Mouse (Mus musculus) MEL (cell line): ENCODE data around the gene Pclaf. TPM values are rescaled to one million over a fixed set of nuclear protein-coding genes. Genes with fewer than 3 reads are reported as not detected.

Experiments used
- DNase-seq: peaks from one replicate; pipeline ENCODE4 v3.0.0; 2011; ENCODE audit warnings: low read depth, low spot score
- H3K27ac ChIP-seq: 2 replicates; pipeline ENCODE4 v1.5.1; 2012; ENCODE audit warnings: low read depth, mild to moderate bottlenecking, control low read depth, low read length, moderate library complexity; ENCODE audit not compliant: control insufficient read depth
- H3K27me3 ChIP-seq, 2 experiments: fragments of 150-350 bp in 1 of 2; sonication (generic) in 1 of 2; 2 replicates each; pipeline ENCODE4 v1.6.1; 2012; ENCODE audit warnings: low read length in 2 of 2, mild to moderate bottlenecking in 2 of 2, improper control_type of control experiment in 1 of 2, moderate library complexity in 1 of 2; ENCODE audit not compliant: insufficient read depth in 2 of 2, control insufficient read depth in 1 of 2
- H3K36me3 ChIP-seq, 2 experiments: 2 replicates each; pipeline ENCODE4 v1.6.1; 2012 to 2014; ENCODE audit warnings: low read length in 2 of 2, improper control_type of control experiment in 1 of 2, inconsistent platforms in 1 of 2, mild to moderate bottlenecking in 1 of 2; ENCODE audit not compliant: insufficient read depth in 2 of 2, control insufficient read depth in 1 of 2
- H3K4me1 ChIP-seq, 2 experiments: fragments of 150-350 bp in 1 of 2; sonication (generic) in 1 of 2; 2 replicates each; pipeline ENCODE4 v1.6.1; 2012; ENCODE audit warnings: low read length in 2 of 2, improper control_type of control experiment in 1 of 2, mild to moderate bottlenecking in 1 of 2; ENCODE audit not compliant: insufficient read depth in 2 of 2, control insufficient read depth in 1 of 2
- H3K4me3 ChIP-seq, 2 experiments: fragments of 150-350 bp in 1 of 2; sonication (generic) in 1 of 2; 2 replicates each; pipeline ENCODE4 v1.5.1; 2012; ENCODE audit warnings: low read depth in 2 of 2, low read length in 2 of 2, mild to moderate bottlenecking in 2 of 2, moderate library complexity in 2 of 2, control low read depth in 1 of 2, improper control_type of control experiment in 1 of 2; ENCODE audit not compliant: control insufficient read depth in 1 of 2, insufficient read depth in 1 of 2
- H3K79me2 ChIP-seq: 2 replicates; pipeline ENCODE4 v1.6.1; 2012; ENCODE audit warnings: mild to moderate bottlenecking, low read length, moderate library complexity; ENCODE audit not compliant: control insufficient read depth, poor library complexity, insufficient read depth
- H3K9ac ChIP-seq: 2 replicates; pipeline ENCODE4 v1.6.1; 2012; ENCODE audit warnings: low read depth, mild to moderate bottlenecking, control low read depth, low read length, moderate library complexity; ENCODE audit not compliant: control insufficient read depth, poor library complexity, severe bottlenecking
- H3K9me3 ChIP-seq: fragments of 150-350 bp; sonication (generic); replicated peaks from 2 replicates; pipeline ENCODE4 v1.6.1; 2012; ENCODE audit warnings: mild to moderate bottlenecking, low read length, improper control_type of control experiment, moderate library complexity; ENCODE audit not compliant: insufficient read depth
- BHLHE40 ChIP-seq: IDR thresholded peaks from 2 replicates; pipeline ENCODE4 v1.6.1; 2012; ENCODE audit warnings: low read depth, mild to moderate bottlenecking, inconsistent platforms, low read length, improper control_type of control experiment, borderline replicate concordance
- CHD1 ChIP-seq: IDR thresholded peaks from 2 replicates; pipeline ENCODE4 v1.6.1; 2012; ENCODE audit warnings: low read depth, mild to moderate bottlenecking, inconsistent platforms, low read length, improper control_type of control experiment
- CHD2 ChIP-seq: IDR thresholded peaks from 2 replicates; pipeline ENCODE4 v1.6.1; 2011; ENCODE audit warnings: low read length, improper control_type of control experiment
- ELF1 ChIP-seq: IDR thresholded peaks from 2 replicates; pipeline ENCODE4 v1.6.1; 2014; ENCODE audit warnings: low read depth, mild to moderate bottlenecking, inconsistent platforms, low read length, improper control_type of control experiment, moderate library complexity
- EP300 ChIP-seq, 2 experiments: IDR thresholded peaks; 2 replicates each; pipeline ENCODE4 v1.6.1; 2011; ENCODE audit warnings: improper control_type of control experiment in 2 of 2, low read length in 2 of 2, low read depth in 1 of 2, mild to moderate bottlenecking in 1 of 2
- ETS1 ChIP-seq: IDR thresholded peaks from 2 replicates; pipeline ENCODE4 v1.6.1; 2012; ENCODE audit warnings: low read depth, mild to moderate bottlenecking, inconsistent platforms, low read length, improper control_type of control experiment, moderate library complexity
- GATA1 ChIP-seq: IDR thresholded peaks from 2 replicates; pipeline ENCODE4 v1.6.1; 2011; ENCODE audit warnings: low read depth, low read length, improper control_type of control experiment
- JUND ChIP-seq: IDR thresholded peaks from 2 replicates; pipeline ENCODE4 v1.6.1; 2011; ENCODE audit warnings: low read depth, mild to moderate bottlenecking, improper control_type of control experiment, low read length
- KAT2A ChIP-seq: conservative IDR thresholded peaks from 2 replicates; pipeline ENCODE4 v1.6.1; 2012; ENCODE audit warnings: low read depth, low read length, improper control_type of control experiment, inconsistent platforms
- MAZ ChIP-seq: IDR thresholded peaks from 2 replicates; pipeline ENCODE4 v1.6.1; 2012; ENCODE audit warnings: low read depth, mild to moderate bottlenecking, inconsistent platforms, low read length, improper control_type of control experiment
- MEF2A ChIP-seq: IDR thresholded peaks from 2 replicates; pipeline ENCODE4 v1.6.1; 2014; ENCODE audit warnings: low read depth, mild to moderate bottlenecking, inconsistent platforms, low read length, improper control_type of control experiment; ENCODE audit not compliant: poor library complexity, insufficient replicate concordance, severe bottlenecking; ENCODE audit errors: extremely low read depth
- MXI1 ChIP-seq: IDR thresholded peaks from 2 replicates; pipeline ENCODE4 v1.6.1; 2011; ENCODE audit warnings: mild to moderate bottlenecking, low read depth, low read length, improper control_type of control experiment
- MYB ChIP-seq: IDR thresholded peaks from 2 replicates; pipeline ENCODE4 v1.6.1; 2011; ENCODE audit warnings: mild to moderate bottlenecking, low read depth, low read length, improper control_type of control experiment
- MYC ChIP-seq: IDR thresholded peaks from 2 replicates; pipeline ENCODE4 v1.6.1; 2011; ENCODE audit warnings: low read depth, mild to moderate bottlenecking, low read length, improper control_type of control experiment, moderate library complexity
- NELFE ChIP-seq: IDR thresholded peaks from 2 replicates; pipeline ENCODE4 v1.6.1; 2011; ENCODE audit warnings: low read depth, low read length, improper control_type of control experiment
- NRF1 ChIP-seq: IDR thresholded peaks from 2 replicates; pipeline ENCODE4 v1.6.1; 2014; ENCODE audit warnings: low read depth, mild to moderate bottlenecking, inconsistent platforms, low read length, improper control_type of control experiment, moderate library complexity; ENCODE audit not compliant: poor library complexity, insufficient read depth, severe bottlenecking
- POLR2AphosphoS2 ChIP-seq: IDR thresholded peaks from 2 replicates; pipeline ENCODE4 v1.6.1; 2011; ENCODE audit warnings: low read length, improper control_type of control experiment
- POLR2AphosphoS5 ChIP-seq: IDR thresholded peaks from 2 replicates; pipeline ENCODE4 v1.6.1; 2012; ENCODE audit warnings: low read depth, borderline replicate concordance, mild to moderate bottlenecking, inconsistent platforms, low read length, moderate library complexity, mixed read lengths
- RCOR1 ChIP-seq: IDR thresholded peaks from 2 replicates; pipeline ENCODE4 v1.6.1; 2012; ENCODE audit warnings: low read depth, mild to moderate bottlenecking, inconsistent platforms, low read length, improper control_type of control experiment
- SIN3A ChIP-seq: IDR thresholded peaks from 2 replicates; pipeline ENCODE4 v1.6.1; 2012; ENCODE audit warnings: low read length, improper control_type of control experiment, inconsistent platforms
- SMC3 ChIP-seq: IDR thresholded peaks from 2 replicates; pipeline ENCODE4 v1.6.1; 2011; ENCODE audit warnings: low read depth, low read length, improper control_type of control experiment
- TAL1 ChIP-seq: IDR thresholded peaks from 2 replicates; pipeline ENCODE4 v1.6.1; 2012; ENCODE audit warnings: mild to moderate bottlenecking, inconsistent platforms, low read length, moderate library complexity, mixed read lengths
- TBP ChIP-seq: IDR thresholded peaks from 2 replicates; pipeline ENCODE4 v1.8.0; 2011; ENCODE audit warnings: low read depth, low read length, improper control_type of control experiment
- TCF12 ChIP-seq: IDR thresholded peaks from 2 replicates; pipeline ENCODE4 v1.6.1; 2014; ENCODE audit warnings: low read depth, mild to moderate bottlenecking, inconsistent platforms, low read length, improper control_type of control experiment, moderate library complexity
- USF1 ChIP-seq: IDR thresholded peaks from 2 replicates; pipeline ENCODE4 v1.6.1; 2014; ENCODE audit warnings: low read depth, mild to moderate bottlenecking, inconsistent platforms, low read length, improper control_type of control experiment, moderate library complexity
- USF2 ChIP-seq, 2 experiments: IDR thresholded peaks; 2 replicates each; pipeline ENCODE4 v1.6.1; 2011 to 2012; ENCODE audit warnings: improper control_type of control experiment in 2 of 2, low read length in 2 of 2, borderline replicate concordance in 1 of 2, inconsistent platforms in 1 of 2, low read depth in 1 of 2, mild to moderate bottlenecking in 1 of 2; ENCODE audit not compliant: insufficient read depth in 1 of 2
- ZC3H11A ChIP-seq: IDR thresholded peaks from 2 replicates; pipeline ENCODE4 v1.6.1; 2012; ENCODE audit warnings: low read depth, mild to moderate bottlenecking, inconsistent platforms, low read length, improper control_type of control experiment
- ZNF384 ChIP-seq: IDR thresholded peaks from 2 replicates; pipeline ENCODE4 v1.6.1; 2012; ENCODE audit warnings: low read depth, mild to moderate bottlenecking, inconsistent platforms, low read length, improper control_type of control experiment
- polyA plus RNA-seq, 2 experiments: library from polyadenylated mRNA; stranded (reverse) in 1 of 2; unstranded in 1 of 2; fragments of >175 nt in 1 of 2; fragments of >200 nt in 1 of 2; gene quantifications; 2 replicates each; pipeline versions ENCODE4 v1.2.1 to v1.2.4; 2012; ENCODE audit warnings: low replicate concordance in 2 of 2, low read depth in 1 of 2; ENCODE audit not compliant: insufficient read length in 2 of 2, insufficient read depth in 1 of 2, missing spikeins in 1 of 2
- total RNA-seq: library from RNA; depleted of rRNA; stranded (reverse); fragments of 300-350 nt; gene quantifications from 2 replicates; pipeline ENCODE4 v1.2.3, GENCODE M21; 2012

Gene Pclaf
- total and polyA plus RNA-seq, 3 experiments, result 67.1 to 99.0 TPM; not detected in 1

DNA sequence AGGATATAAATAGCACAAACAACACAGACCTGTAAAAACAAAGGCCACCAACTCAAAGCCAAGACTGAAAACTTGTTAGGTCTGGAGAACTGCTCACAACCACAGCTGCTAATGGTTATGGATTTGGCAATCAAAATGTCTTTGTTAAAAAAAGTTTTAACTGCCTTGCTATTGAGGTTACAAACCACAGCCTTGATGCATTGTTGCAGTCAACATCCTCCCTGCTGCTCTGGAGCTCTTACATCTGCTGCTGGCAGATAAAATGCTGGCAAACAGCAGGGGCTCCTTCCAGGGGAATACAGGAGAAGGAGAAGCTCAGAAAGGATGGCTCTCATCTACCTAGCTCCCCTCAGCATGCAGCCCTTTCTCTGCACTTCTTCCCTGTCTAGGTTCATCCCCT, 41.9 kb upstream of the Pclaf start:
- Histone ChIP-seq H3K9me3 (no peaks in the 10 kb centered on the region), H3K27ac (peak overlapping the region; percentile 42), H3K79me2 (no peaks in the 10 kb centered on the region), H3K27me3 (no peaks in the 10 kb centered on the region), H3K9ac (no peak overlapping the region), H3K4me1 (peaks cover 15 to 25% of the 10 kb centered on the region in 2 experiments), H3K36me3 (peaks cover 0 to 35% of the 10 kb centered on the region in 2 experiments; a peak in 2 of 4 replicates), H3K4me3 (no peak overlapping the region)
- DNase-seq, result peak; percentile 83
- no peak for TF ChIP-seq ELF1
- peak; percentile 89 for TF ChIP-seq RCOR1
- no peak for TF ChIP-seq POLR2AphosphoS2
- no peak for TF ChIP-seq SIN3A
- TF ChIP-seq SMC3, result peak; percentile 29; the same call in 1 of the 2 replicates
- no peak for TF ChIP-seq USF1
- no peak for TF ChIP-seq ZC3H11A
- no peak for TF ChIP-seq MEF2A
- no peak for TF ChIP-seq NRF1
- no peak for TF ChIP-seq MYC
- peak; percentile 93 for TF ChIP-seq TAL1
- peak; percentile 42; the same call in 1 of the 2 replicates for TF ChIP-seq TBP
- no peak for TF ChIP-seq CHD1
- TF ChIP-seq EP300 (IDR thresholded peaks at IDR 0.05; ENCODE audit: low read depth in 1 of 2, low read length in 2 of 2), result peak; percentile 90 to 91
- no peak for TF ChIP-seq JUND
- TF ChIP-seq ETS1, result peak; percentile 79
- TF ChIP-seq POLR2AphosphoS5, result no peak
- TF ChIP-seq TCF12, result peak; percentile 93
- peak; percentile 78; the same call in 1 of the 2 replicates for TF ChIP-seq MYB
- TF ChIP-seq KAT2A, result no peak
- no peak for TF ChIP-seq BHLHE40
- peak; percentile 76 for TF ChIP-seq GATA1
- no peak for TF ChIP-seq NELFE
- TF ChIP-seq USF2 (IDR thresholded peaks at IDR 0.05; ENCODE audit: borderline replicate concordance in 1 of 2, insufficient read depth in 1 of 2, low read depth in 1 of 2, low read length in 2 of 2), result no peak
- no peak for TF ChIP-seq MXI1
- TF ChIP-seq CHD2, result no peak
- TF ChIP-seq ZNF384, result peak; percentile 84
- TF ChIP-seq MAZ, result no peak
